In genomic region chr16:85749335-85749734, GRCm38 (mm10) we compare ENCODE assay signal across 14 mouse cellular contexts. TPM values are rescaled to one million over a fixed set of nuclear protein-coding genes. Genes with fewer than 3 reads are reported as not detected.
A peak's percentile ranks its signal among the peaks of the same experiment; 100 is the strongest.
DNase-seq lines count a peak whose midpoint lies in the region; TF ChIP-seq lines count a peak whose summit lies in the region.
"Had no signal": no experiment of that assay in that cellular context is flagged by ENCODE, and none has a peak within 500 bp of the region (broad histone marks: within the 10 kb centered on the region; RNA-seq: fewer than 3 reads in every experiment).

No protein-coding gene starts in this region.

- peak overlapping the region; percentile 73 for H3K27ac ChIP-seq in heart, adult 2 months
- H3K27ac ChIP-seq: embryonic facial prominence, embryonic 15.5 days; left cerebral cortex, adult 2 months had no signal

- intact Hi-C loops in heart, adult 2 months (cut with DNase I): loop anchor here (2.0 kb wide), 1 partner anchor 51 kb away; no protein-coding TSS in a partner anchor
- intact Hi-C loops in heart, postnatal 14 days (cut with DNase I): no loop called here

- TF ChIP-seq EP300 in heart, adult 2 months (IDR thresholded peaks at IDR 0.05; ENCODE audit: insufficient read depth, low read depth, low read length): no peak

- 0 out of 2 replicates have a peak, but pooled peaks have one; percentile 25 for TF ChIP-seq POLR2A in heart, adult 2 months (IDR thresholded peaks at IDR 0.05; ENCODE audit: insufficient read depth, low read depth, low read length)

- peaks cover 3% of the 10 kb centered on the region; the same call in 1 of the 2 replicates for H3K4me1 ChIP-seq in heart, adult 2 months (ENCODE audit: control insufficient read depth, insufficient read depth, low read length)
- H3K4me1 ChIP-seq: embryonic facial prominence, embryonic 15.5 days had no signal

- no peaks in the 10 kb centered on the region for H3K36me3 ChIP-seq in heart, adult 2 months (ENCODE audit: control insufficient read depth, insufficient read depth, low read length)
- H3K36me3 ChIP-seq: embryonic facial prominence, embryonic 15.5 days had no signal

- 24% methylated on average over 6 of the region's 6 CpGs for WGBS in heart, adult 2 months

- H3K79me2 ChIP-seq in heart, adult 2 months (replicated peaks; ENCODE audit: control insufficient read depth, insufficient read depth, low read length): no peaks in the 10 kb centered on the region

- no peak overlapping the region for H3K4me3 ChIP-seq in heart, adult 2 months
- H3K4me3 ChIP-seq: embryonic facial prominence, embryonic 15.5 days; left cerebral cortex, adult 2 months; myocyte had no signal

- no peak overlapping the region for H3K9ac ChIP-seq in heart, adult 2 months (ENCODE audit: low read depth, low read length)
- H3K9ac ChIP-seq: embryonic facial prominence, embryonic 15.5 days had no signal

- no peaks in the 10 kb centered on the region for H3K27me3 ChIP-seq in heart, adult 2 months (ENCODE audit: control insufficient read depth, insufficient read depth, low read length)
- H3K27me3 ChIP-seq: embryonic facial prominence, embryonic 15.5 days had no signal

- peak; percentile 16 for DNase-seq in ovary, postnatal 36 days (ENCODE audit: low spot score)
- no peak for DNase-seq in ovary, adult 18-20 months (ENCODE audit: low spot score)
- DNase-seq in heart, adult 2 months: peak; percentile 46 to 73
- peak; percentile 42 to 53 for DNase-seq in heart, postnatal 14 days
- DNase-seq in lung, postnatal 4 days: peak; percentile 45 to 71
- DNase-seq in kidney, adult 18-20 months: no peak
- no peak for DNase-seq in cerebellum, adult 9-10 months
- no peak for DNase-seq in retina, embryonic 14.5 days (ENCODE audit: low spot score)
- DNase-seq: liver had no signal

- TF ChIP-seq CTCF in heart, adult 2 months (IDR thresholded peaks at IDR 0.05): no peak

RNA-seq across cellular contexts. Expression of gene Adamts1, which starts 53.6 kb away (rescaled TPM):
- 10 to 100 TPM; 31.7 to 32.8 TPM for total RNA-seq in heart, adult 2 months (2021)
- 18.4 and 23.4 TPM in 2 replicates for polyA plus RNA-seq in heart, adult 2 months (2012; rRNA removed)
- 10 to 100 TPM; 33.5 to 50.5 TPM for total RNA-seq in heart, postnatal 14 days (2021)
- total RNA-seq: megakaryocyte, adult 5-6 weeks had no signal
- polyA plus RNA-seq: inflammation-experienced regulatory T-cells, adult 6 months had no signal

Comparison
In these comparisons a context has a peak if more than half of its experiments do, and no peak if none do; other contexts are left out.
1. DNase-seq: peak in ovary, postnatal 36 days (single experiment), heart, adult 2 months (2 of 2), heart, postnatal 14 days (2 of 2) and lung, postnatal 4 days (2 of 2); none in ovary, adult 18-20 months (single experiment), kidney, adult 18-20 months (single experiment), cerebellum, adult 9-10 months (single experiment) and retina, embryonic 14.5 days (single experiment).